Mouse (Mus musculus): ENCODE data around the gene Zfp974.
"Not testable (repeated sequence)": the region's sequence is repeated elsewhere in the genome, so short reads cannot be mapped to it uniquely, and the experiment has no call there.

The Zfp974 gene

DNA sequence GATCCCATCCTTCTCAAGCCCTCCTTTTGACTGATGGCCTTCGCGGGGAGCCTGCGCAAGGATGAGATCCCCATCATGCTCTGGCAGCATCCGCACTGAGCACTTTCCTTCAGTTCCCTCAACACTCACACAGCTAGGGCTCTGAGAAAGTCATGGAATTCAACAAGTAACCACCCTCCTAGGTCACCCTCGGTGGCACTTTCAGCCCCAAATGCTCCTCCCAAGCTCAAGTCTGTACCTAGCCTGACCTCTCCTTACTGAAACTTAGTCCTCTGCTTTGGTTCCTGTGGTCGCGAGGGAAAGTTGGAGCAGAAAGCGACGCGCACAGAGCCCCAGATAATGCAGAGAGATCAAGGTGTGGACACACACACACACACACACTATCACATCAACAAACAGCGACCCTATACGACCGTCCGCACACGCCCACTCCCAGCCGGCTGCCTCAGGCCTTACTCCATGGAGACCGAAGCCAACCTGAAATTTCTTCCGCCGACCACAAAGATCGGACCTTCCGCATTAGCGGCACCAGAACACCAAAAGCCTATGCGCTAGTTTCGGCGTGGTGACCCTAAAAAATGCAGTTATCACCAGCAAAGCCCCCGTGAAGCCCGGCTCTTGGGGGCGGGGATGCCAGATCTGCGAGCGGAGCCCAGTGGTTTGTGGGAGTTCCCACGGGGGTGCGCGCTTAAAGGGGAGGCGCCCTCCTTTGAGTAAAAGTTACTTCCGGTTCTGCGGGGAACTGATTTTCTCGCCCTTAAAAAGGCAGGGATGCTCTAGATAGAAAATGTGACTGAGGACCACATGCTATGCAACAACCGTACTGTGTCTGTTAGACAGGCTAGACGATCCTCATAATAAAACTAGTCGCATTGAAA, at the start of gene Zfp974:
TSS of gene Zfp974 (minus strand) at position 643 of the 878 bp plus-strand sequence.
- DNase-seq, result peak; percentile 64

GRCm38 (mm10) chr7:27949451-27949850, 20.2 kb upstream of the Zfp974 start:
- DNase-seq, result not testable (repeated sequence)

DNA sequence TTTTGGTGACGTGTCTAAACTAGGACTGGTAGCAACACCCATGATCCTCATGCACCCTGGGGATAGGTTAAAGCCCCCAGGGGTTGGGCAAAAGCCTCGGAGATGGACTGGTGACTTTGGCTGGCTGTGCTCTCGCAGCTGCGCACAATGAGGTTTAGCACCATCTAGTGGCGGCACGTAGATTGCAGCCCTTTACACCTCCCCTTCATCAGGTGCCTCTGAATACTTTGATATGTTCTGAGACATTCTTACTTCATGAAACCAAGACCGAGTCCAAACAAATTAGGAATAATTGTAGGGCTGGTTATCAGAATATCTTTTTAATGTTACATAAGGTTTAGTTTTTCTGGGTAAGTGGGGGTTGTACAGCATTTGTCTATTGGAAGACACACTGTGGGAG, 12.6 kb upstream of the Zfp974 start:
- not testable (repeated sequence) for DNase-seq

GRCm38 (mm10) chr7:27933800-27934158, 4.5 kb upstream of the Zfp974 start:
- not testable (repeated sequence) for DNase-seq

GRCm38 (mm10) chr7:27933050-27933799, 4.0 kb upstream of the Zfp974 start:
- no peak for DNase-seq

GRCm38 (mm10) chr7:27927041-27927440, 2.2 kb downstream of the Zfp974 start:
- not testable (repeated sequence) for DNase-seq

GRCm38 (mm10) chr7:27910952-27911351, 18.3 kb downstream of the Zfp974 start:
- DNase-seq, result not testable (repeated sequence)

DNA sequence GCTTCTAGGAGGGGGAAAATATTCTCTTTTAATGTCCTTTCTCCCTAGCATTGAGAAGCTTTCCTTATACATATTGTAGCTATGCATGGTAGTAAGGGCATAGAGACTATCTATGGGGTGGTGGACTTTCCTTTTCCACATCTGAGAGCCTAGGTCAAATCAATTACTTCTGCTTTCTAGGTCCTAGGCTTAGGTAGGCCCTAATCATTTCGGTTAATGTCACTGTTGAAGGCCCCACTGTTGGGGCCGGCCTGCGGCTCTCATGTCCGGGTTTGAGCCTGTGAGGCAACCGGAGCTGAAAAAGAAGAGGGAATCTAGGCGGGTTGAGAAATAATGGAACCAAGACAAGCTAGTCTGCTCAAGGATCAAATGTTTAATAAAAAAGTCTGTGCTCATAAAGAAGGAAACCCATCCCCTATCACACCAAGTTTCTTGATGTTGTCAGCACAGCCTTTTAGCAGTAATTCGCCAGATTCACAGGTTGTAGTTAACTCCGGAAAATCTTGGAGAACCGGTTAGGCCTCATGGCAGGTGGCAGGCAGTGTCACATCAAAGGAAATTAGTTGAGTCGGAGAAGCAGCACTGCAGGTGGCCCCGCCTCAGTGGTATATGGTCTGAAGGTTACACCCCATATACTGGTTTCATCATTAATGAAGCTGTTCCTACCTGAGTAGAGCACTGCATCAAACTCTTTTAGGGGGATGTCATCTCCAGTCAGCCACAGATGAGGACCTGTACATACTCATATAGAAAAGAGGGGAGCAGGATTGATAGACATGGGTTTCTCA, 24.0 kb downstream of the Zfp974 start:
- DNase-seq, result no peak

GRCm38 (mm10) chr7:27900601-27901000, 28.7 kb downstream of the Zfp974 start:
- no peak for DNase-seq

DNA sequence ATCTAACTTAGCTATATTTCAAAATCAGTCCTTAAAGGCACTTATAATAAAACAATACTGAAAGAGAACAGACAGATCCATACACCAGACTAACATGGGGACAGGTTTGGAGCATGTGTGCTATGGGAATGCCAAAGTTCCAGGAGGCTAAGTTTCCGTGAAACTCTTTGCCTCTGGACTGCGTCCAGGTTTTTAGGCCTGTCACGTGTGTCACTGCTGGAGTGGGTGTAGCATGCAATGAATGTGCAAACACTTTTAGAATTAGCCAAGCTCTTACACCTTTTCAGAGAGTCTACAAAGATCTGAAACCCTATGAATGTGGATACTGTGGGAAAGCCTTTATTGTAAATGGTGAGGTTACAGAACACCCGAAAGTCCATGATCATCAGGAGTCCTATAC, 47.5 kb downstream of the Zfp974 start:
- DNase-seq, result no peak

DNA sequence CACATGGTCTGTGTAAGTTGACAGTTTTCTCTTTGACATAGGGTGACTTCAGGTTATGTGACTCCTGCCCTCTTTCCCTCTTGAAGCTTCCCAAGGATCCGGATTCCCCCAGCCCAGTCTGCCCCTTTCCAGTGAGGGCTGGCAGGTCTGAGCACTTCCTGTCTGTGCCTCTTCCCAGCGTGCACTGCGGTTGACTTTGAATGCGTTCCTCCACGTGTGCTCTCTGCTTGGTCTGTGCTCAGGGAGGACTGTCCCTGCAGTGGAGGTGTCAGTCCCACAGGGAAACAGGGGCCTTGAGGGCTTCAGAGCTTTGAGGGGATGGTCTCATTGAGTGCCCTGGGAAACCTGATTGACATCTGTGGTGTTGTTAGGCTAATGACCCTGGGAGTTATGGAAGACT, 66.7 kb downstream of the Zfp974 start:
- not testable (repeated sequence) for DNase-seq

GRCm38 (mm10) chr7:27860396-27861235, 68.6 kb downstream of the Zfp974 start:
- DNase-seq, result peak; percentile 43

DNA sequence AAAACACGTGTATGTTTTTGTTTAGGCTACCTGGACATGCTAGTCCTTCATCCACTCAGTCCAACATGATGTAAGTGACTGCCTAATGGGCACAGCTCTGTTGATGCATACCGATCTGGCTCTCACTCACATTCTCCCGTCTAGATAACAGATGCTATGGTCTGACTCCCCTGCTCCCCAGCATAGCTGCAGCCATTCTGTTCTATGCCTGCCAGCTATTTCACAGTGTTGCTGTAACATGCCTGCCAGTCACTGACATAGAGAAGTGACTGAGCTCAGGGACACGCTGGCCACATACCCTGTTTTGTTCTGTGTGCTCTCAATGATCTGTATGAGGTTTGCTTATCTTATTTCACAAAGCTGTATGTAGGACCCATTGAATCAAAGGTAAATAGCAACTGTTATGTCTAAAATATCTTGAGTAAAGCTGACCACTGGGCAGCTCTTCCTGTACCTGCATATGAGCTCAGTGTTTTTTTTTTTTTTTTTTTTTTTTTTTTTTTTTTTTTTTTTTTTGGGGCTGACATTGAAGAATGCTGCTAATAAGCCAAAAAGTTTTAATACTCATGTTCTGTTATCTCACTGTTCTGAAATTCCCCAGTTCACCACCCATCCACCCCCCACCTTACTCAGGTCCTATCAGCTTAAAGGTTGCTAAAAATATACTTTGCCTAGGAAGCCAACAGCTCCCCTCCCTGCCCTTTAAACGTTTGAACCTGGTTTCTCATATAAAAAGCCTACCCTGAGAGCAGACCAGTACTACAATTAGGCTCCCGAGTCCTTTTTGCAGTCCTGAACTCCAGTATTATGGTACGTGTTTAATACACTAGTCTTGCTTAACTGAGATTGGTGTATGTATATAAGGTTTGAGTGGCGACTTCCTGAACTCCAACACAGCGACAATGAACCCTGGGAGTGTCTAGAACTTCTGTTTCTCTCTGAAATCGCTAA, 69.7 kb downstream of the Zfp974 start:
- DNase-seq, result no peak
